Mouse (Mus musculus): Measurements from ENCODE around the gene Frrs1.

DNA sequence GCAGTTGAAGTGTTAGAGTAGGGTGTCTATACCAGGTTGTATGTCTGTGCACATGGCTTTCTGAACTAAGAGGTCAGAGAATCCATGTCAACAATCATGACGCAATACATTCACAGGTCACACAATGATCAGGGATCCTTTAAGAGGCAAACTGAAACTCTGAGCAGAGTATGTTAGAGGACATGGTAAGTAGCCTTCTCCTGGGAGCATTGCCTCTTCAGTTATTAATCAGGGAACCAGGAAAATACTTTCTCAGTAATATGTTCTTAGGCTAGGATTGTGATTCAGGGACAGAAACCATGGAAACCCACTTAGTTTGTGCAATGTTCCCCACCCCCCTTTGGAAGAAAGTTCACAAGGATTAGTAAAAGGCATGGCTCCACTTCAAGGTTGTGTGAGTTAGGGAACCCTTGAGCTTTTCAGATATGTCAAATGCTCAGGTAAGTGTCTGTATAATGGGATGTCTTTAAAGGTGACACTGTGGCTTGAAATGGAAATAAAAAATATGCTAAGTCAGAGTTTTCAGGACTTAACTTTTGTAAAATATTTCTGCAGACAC lies 82.4 kb downstream of the Frrs1 start:
- TF ChIP-seq CTCF (IDR thresholded peaks at IDR 0.05; ENCODE audit: borderline replicate concordance, control insufficient read depth, extremely low read depth, insufficient read depth, low read length, poor library complexity) (no peak), POLR2A (IDR thresholded peaks at IDR 0.05; ENCODE audit: control insufficient read depth, extremely low read depth, insufficient read depth, low read length, poor library complexity) (no peak)
